Mouse (Mus musculus) erythroid progenitor cell, adult 5-6 weeks (primary cell): ENCODE measurements at regions not wholly inside any gene's neighbourhood (a gene's known extent, or its start where the extent isn't known, plus 50 kb on each side); places are given as distances from the start of the nearest gene placed in this dataset.

Experiments used
- ATAC-seq: replicated peaks from 2 replicates; pipeline ENCODE4 v1.8.0; 2016; ENCODE audit warnings: moderate number of reproducible peaks, mild to moderate bottlenecking, moderate TSS enrichment, inconsistent platforms; ENCODE audit not compliant: poor library complexity, low FRiP score, severe bottlenecking

DNA sequence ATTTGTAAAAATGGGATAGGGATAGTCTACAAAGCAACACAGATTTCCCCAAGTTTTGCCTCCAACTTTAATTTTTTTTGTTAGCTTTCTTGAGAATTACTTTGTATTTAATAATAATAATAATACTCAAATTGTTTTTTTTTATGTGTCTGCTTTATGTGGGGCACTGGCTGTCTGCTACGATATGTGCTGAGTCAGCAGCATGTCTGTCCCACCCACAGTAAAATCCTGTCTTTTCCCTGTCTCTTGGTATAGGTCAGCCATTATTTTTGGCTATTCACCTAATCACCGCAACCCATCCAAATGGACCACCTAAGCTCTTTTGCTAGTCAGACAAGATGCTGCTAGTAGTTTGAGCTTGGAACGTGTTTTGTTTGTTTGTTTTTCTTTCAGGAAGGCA is 473.0 kb downstream of the Hs3st4 start:
- ATAC-seq = no peak

DNA sequence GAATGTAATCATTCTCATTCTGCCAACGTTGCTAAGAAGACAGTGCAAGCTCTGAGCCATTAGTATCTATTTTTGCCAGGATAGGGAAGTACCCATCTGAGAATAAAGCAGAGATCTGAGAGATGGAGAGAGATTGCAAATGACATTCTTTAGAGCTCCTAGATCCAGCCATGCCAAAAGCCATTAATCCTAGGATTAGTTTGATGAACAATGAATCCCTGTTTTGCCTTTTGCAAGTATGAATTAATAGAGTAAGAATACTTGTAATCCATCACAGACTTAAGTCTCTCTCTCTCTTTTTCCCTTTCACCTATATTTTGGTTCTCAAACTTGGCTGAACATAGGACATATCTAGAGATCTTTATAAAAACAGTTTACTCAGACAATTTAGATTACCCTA is 504.7 kb downstream of the Hs3st4 start:
- no peak for ATAC-seq

GRCm38 (mm10) chr7:124491109-124491793 is 508.6 kb downstream of the Hs3st4 start:
- ATAC-seq = no peak

DNA sequence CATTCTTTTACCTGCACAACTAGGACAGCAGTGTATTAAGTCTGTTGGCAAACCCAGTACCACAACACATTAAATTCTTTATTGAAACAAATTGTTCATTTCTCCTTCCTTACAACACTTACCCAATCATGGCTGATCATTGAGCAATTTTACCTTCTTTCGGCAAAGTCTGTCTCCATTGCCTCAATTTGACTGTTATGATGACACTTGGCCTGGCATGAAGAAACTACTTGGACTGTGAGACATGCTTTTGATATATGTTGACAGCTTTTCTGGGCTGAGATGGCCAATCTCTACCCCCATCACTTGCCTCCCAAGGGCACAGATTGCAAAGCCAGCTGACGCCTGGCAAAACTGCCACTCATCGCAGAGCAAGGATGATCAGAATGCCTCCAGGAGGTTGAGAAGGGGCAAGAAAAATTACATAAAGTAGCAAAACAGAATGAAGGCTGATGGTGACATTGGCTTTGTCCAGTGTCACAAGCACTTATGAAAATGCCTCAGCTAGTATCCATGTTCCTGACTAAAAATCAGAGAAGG is 509.3 kb downstream of the Hs3st4 start:
- ATAC-seq = no peak

- ATAC-seq = no peak
Measured at GRCm38 (mm10) chr7:124500636-124501035, 518.0 kb downstream of the Hs3st4 start.

- no peak for ATAC-seq
Measured at GRCm38 (mm10) chr7:124502760-124503159, 520.1 kb downstream of the Hs3st4 start.

- ATAC-seq = no peak
Measured at GRCm38 (mm10) chr7:124549038-124549437, 566.4 kb downstream of the Hs3st4 start.

GRCm38 (mm10) chr7:124557213-124557612 is 574.5 kb downstream of the Hs3st4 start:
- ATAC-seq = no peak

DNA sequence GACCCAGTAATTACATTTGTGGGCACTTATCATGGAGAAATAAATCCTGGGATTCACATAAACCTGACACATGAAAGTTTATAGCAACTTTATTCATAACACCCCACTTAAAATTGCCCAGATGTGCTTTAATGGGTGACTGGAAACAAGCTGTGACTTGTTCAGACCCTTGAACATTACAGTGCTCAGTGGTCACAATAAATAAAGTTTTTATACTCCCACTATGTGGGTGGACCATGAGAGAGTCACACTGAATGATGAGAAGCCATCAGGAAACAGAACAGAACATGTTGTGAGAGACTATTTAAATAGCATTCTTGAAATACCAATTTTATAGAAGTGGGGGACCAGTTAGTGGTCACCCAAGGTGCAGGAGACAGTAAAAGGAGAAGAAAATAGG is 588.1 kb downstream of the Hs3st4 start:
- ATAC-seq = no peak

GRCm38 (mm10) chr7:124573666-124574065 is 591.0 kb downstream of the Hs3st4 start:
- no peak for ATAC-seq

- no peak for ATAC-seq
Measured at GRCm38 (mm10) chr7:124581342-124581741, 598.7 kb downstream of the Hs3st4 start.

DNA sequence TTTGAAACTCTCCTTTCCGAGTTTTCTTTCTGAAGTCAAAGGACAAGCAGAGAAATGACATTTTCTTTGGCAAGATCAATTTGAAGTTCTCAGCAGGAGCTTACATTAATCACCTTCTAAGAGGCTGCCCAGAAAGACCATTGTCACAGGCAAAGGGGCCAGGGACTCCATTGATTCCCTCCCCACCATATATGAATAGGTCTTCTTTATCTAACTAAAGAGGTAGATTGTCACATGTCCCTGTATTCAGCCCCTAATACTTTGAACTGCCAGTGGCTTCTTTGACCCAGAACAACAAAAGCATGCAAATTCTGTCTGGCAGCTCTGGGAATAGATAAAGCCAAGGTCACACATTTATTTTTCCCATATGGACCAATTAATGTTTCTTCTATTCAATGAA is 602.6 kb downstream of the Hs3st4 start:
- ATAC-seq = no peak

GRCm38 (mm10) chr7:124591369-124591768 is 608.7 kb downstream of the Hs3st4 start:
- no peak for ATAC-seq

GRCm38 (mm10) chr7:124593462-124593861 is 610.8 kb downstream of the Hs3st4 start:
- no peak for ATAC-seq

DNA sequence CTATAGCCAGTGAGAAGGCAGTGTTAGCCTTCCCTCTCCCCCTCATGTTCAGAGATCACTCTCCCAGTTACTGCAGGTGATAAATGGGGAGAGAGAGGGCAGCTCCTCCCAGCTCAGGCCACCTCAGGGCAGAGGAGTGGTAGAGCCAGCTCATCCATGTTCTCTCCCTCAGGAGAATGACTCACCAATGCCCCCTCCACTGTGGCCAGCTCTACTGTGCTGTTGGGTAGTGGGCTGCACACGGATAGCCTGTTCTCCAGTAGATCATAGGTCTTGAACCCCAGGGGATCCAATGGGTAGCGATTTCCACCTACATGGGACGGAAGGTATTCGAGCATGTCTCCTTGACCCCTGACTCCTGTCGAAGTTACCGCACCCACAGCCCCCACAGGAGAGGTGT is 618.1 kb downstream of the Hs3st4 start:
- ATAC-seq = no peak

GRCm38 (mm10) chr7:124604581-124604980 is 621.9 kb downstream of the Hs3st4 start:
- ATAC-seq = no peak

DNA sequence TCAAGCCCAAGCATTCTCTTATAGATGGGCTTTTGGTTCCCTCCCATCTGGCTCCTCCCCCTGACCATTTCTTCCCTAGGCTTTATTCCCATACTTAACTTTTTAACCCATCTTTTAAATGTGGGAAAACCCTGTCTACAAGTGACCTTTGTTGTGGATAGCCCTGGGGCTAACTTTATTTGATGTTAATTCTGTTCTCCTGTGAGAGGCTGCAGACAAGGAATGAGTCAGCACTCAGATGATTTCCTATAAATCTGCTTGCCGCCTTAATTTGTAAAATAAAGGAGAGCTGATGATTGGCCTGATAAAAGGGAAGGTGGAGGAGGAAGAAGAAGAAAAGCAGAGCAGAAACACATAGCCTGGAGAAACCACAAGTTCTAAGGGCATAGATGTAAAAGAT is 623.3 kb downstream of the Hs3st4 start:
- no peak for ATAC-seq

DNA sequence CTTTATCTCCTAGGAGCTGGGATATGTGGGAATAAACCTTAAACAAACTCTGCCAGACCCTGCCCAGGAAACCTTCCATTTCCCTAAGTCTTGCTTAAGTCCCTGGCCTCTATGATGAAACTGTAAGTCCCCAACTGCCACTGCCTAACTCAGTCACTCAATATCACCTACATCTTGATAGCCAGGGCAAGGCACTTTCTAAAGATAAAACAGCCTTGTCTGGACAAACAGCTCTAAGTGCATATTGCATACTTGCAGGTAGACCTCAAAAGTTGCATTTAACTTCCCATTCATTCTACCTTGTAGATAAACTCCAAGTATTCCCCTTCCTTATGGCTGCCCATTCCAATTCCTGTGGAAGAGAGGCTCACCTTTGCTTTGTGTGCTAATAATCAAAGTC is 624.4 kb downstream of the Hs3st4 start:
- ATAC-seq = no peak

GRCm38 (mm10) chr7:124610437-124610836 is 627.8 kb downstream of the Hs3st4 start:
- ATAC-seq = no peak

GRCm38 (mm10) chr7:124647131-124647530 is 664.5 kb downstream of the Hs3st4 start:
- no peak for ATAC-seq

DNA sequence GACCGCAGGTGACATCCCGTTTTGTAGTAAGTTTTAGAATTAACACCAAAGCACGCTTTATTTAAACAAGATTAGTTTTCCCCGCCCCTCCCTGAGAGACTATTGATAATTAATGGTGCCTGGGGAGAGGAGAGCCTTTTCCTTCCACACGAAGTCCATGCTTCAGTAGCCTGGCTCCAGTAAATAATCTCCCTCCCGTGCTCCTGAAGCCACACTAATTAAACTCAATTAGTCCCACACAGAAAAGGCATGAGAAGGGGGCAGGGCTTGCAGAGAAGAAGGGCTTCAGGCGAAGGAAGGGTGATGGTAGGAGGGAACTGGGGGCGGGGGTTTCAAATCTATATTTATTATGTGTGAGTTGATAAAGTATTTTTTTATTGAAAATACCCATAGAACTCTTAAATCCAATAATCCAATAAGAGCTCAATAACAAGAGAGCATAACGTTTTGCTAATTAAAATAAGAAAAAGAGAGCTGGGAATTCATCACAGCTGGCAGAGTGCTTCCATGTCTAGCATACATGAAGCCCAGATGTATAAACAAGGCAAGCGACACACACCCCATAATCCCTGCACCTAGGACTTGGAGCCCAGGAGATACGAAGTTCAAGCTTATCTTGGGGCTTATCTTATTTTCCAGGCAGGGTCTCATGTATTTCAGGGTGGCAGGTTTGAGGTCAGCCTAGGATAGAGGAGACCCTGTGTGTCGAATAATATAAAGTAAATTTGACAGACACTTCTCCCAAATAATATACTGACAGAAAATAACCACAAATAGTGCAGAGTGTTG is 684.7 kb downstream of the Hs3st4 start:
- ATAC-seq = no peak
